Mouse (Mus musculus) heart, postnatal 0 days (tissue): ENCODE data around the gene Spns1. TPM values are rescaled to one million over a fixed set of nuclear protein-coding genes. Genes with fewer than 3 reads are reported as not detected.

Source experiments
- ATAC-seq: fragments of 200-750 bp; cut with Nextera tagmentation; 2 replicates; pipeline ENCODE4 v1.8.0; 2017; ENCODE audit warnings: low read depth, moderate number of reproducible peaks, moderate library complexity; ENCODE audit not compliant: insufficient read depth
- DNase-seq: peaks from one replicate; pipeline ENCODE4 v3.0.0-alpha.2; 2016; ENCODE audit warnings: low spot score
- H3K27ac ChIP-seq: fragments of 300-500 bp; sonication (generic); 2 replicates; pipeline ENCODE4 v1.5.1; 2014; ENCODE audit warnings: low read depth, mild to moderate bottlenecking
- H3K27me3 ChIP-seq: fragments of 300-500 bp; sonication (generic); 2 replicates; pipeline ENCODE4 v1.6.1; 2014; ENCODE audit warnings: low read length, mixed read lengths; ENCODE audit not compliant: control insufficient read depth, insufficient read depth
- H3K36me3 ChIP-seq: fragments of 300-500 bp; sonication (generic); replicated peaks from 2 replicates; pipeline ENCODE4 v1.6.1; 2014; ENCODE audit warnings: low read length, mixed read lengths; ENCODE audit not compliant: control insufficient read depth, insufficient read depth
- H3K4me1 ChIP-seq: fragments of 300-500 bp; sonication (generic); 2 replicates; pipeline ENCODE4 v1.6.1; 2014; ENCODE audit warnings: antibody characterized with exemption; ENCODE audit not compliant: control insufficient read depth, insufficient read depth
- H3K4me2 ChIP-seq: fragments of 300-500 bp; sonication (generic); 2 replicates; pipeline ENCODE4 v1.6.1; 2014; ENCODE audit warnings: low read depth, mild to moderate bottlenecking, low read length, moderate library complexity
- H3K4me3 ChIP-seq: fragments of 300-500 bp; sonication (generic); 2 replicates; pipeline ENCODE4 v1.5.1; 2014; ENCODE audit warnings: low read depth, low read length
- H3K9ac ChIP-seq: fragments of 300-500 bp; sonication (generic); replicated peaks from 2 replicates; pipeline ENCODE4 v1.6.1; 2014; ENCODE audit warnings: low read depth, low read length, mixed read lengths
- H3K9me3 ChIP-seq: fragments of 300-500 bp; sonication (generic); replicated peaks from 2 replicates; pipeline ENCODE4 v1.6.1; 2016; ENCODE audit warnings: low read length; ENCODE audit not compliant: control insufficient read depth
- CTCF ChIP-seq: IDR thresholded peaks from 2 replicates; pipeline ENCODE4 v1.5.1; 2016; ENCODE audit warnings: antibody characterized with exemption, control low read depth, low read depth
- EP300 ChIP-seq: IDR thresholded peaks from 2 replicates; pipeline ENCODE4 v1.6.1; 2016; ENCODE audit warnings: antibody characterized with exemption, low read depth
- WGBS: fragments of 180-500 bp; shearing (Covaris S2); extraction: QIAGEN DNeasy Blood & Tissue Kit; methylation state at CpG from one replicate; pipeline ENCODE4 v1.1.7; 2014; 5-methylcytosine and 5-hydroxymethylcytosine counted together
- polyA plus RNA-seq: library from polyadenylated mRNA; unstranded; fragments of >200 nt; fragmentation: Nextera tagmentation; extraction: Ambion mirVana; gene quantifications from 2 replicates; pipeline ENCODE4 v1.2.1, GENCODE M21; 2015
- total RNA-seq: library from RNA; depleted of rRNA; stranded (reverse); fragments of >200 nt; gene quantifications from 2 replicates; pipeline ENCODE4 v1.2.3, GENCODE M21; 2014; ENCODE audit warnings: low replicate concordance; rRNA removed

Gene Spns1
- total RNA-seq (47.0 and 87.1 TPM in 2 replicates), polyA plus RNA-seq (34.6 and 36.0 TPM in 2 replicates)

- Histone ChIP-seq H3K4me2 (peak within 1 kb of the TSS; percentile 96), H3K27ac (peak within 1 kb of the TSS; percentile 59), H3K9me3 (no peaks in the 10 kb centered on the region), H3K9ac (peak within 1 kb of the TSS; percentile 87), H3K36me3 (peaks cover 19% of the 10 kb centered on the region), H3K4me1 (0 out of 2 replicates have a peak, but pooled peaks cover 9% of the 10 kb centered on the region), H3K27me3 (no peaks in the 10 kb centered on the region), H3K4me3 (peak within 1 kb of the TSS; percentile 96)
- 2% methylated on average over 33 of the region's 33 CpGs for WGBS
- DNase-seq (peak; percentile 97), ATAC-seq (peak; percentile 98)
- TF ChIP-seq CTCF (peak; percentile 74), EP300 (no peak)
Observed at GRCm38 (mm10) chr7:126377278-126378158, at the start of gene Spns1. Gene Spns1 (minus strand): TSS chr7:126377450.

- TF ChIP-seq CTCF = no peak
- TF ChIP-seq EP300 = no peak
- no peak for ATAC-seq
- DNase-seq = no peak
- Histone ChIP-seq H3K9ac (no peak overlapping the region), H3K9me3 (0 out of 2 replicates have a peak, but pooled peaks cover 5% of the 10 kb centered on the region), H3K4me3 (no peak overlapping the region), H3K4me2 (no peak overlapping the region), H3K27me3 (no peaks in the 10 kb centered on the region), H3K27ac (no peak overlapping the region), H3K36me3 (no peaks in the 10 kb centered on the region), H3K4me1 (peaks cover 7% of the 10 kb centered on the region; the same call in 1 of the 2 replicates)
- 69% methylated on average over 6 of the region's 6 CpGs for WGBS
Observed at GRCm38 (mm10) chr7:126424161-126424560, 46.9 kb upstream of the Spns1 start.

- Histone ChIP-seq H3K9ac (no peak overlapping the region), H3K27me3 (no peaks in the 10 kb centered on the region), H3K36me3 (no peaks in the 10 kb centered on the region), H3K4me3 (no peak overlapping the region), H3K4me2 (no peak overlapping the region), H3K27ac (no peak overlapping the region), H3K9me3 (0 out of 2 replicates have a peak, but pooled peaks cover 5% of the 10 kb centered on the region), H3K4me1 (no peaks in the 10 kb centered on the region)
- 73% methylated on average over 5 of the region's 5 CpGs for WGBS
- no peak for TF ChIP-seq EP300
- DNase-seq = no peak
- ATAC-seq = no peak
Observed at GRCm38 (mm10) chr7:126421756-126422155, 44.5 kb upstream of the Spns1 start.

- TF ChIP-seq EP300 = no peak
- TF ChIP-seq CTCF = no peak
- no peak overlapping the region for H3K27ac ChIP-seq
- 42% methylated on average over 3 of the region's 3 CpGs for WGBS
- no peak for DNase-seq
- no peak overlapping the region for H3K4me2 ChIP-seq
- no peaks in the 10 kb centered on the region for H3K9me3 ChIP-seq
- no peaks in the 10 kb centered on the region for H3K27me3 ChIP-seq
- H3K4me1 ChIP-seq = no peaks in the 10 kb centered on the region
- no peaks in the 10 kb centered on the region for H3K36me3 ChIP-seq
- H3K4me3 ChIP-seq = no peak overlapping the region
- H3K9ac ChIP-seq = no peak overlapping the region
- no peak for ATAC-seq
Observed at GRCm38 (mm10) chr7:126418496-126418895, 41.2 kb upstream of the Spns1 start.

GRCm38 (mm10) chr7:126417606-126418005 is 40.4 kb upstream of the Spns1 start:
- WGBS = 86% methylated on average over 4 of the region's 4 CpGs
- Histone ChIP-seq H3K4me2 (no peak overlapping the region), H3K4me1 (no peaks in the 10 kb centered on the region), H3K9ac (no peak overlapping the region), H3K27me3 (no peaks in the 10 kb centered on the region), H3K9me3 (no peaks in the 10 kb centered on the region), H3K4me3 (no peak overlapping the region), H3K36me3 (no peaks in the 10 kb centered on the region), H3K27ac (no peak overlapping the region)
- no peak for TF ChIP-seq EP300
- TF ChIP-seq CTCF = no peak
- no peak for DNase-seq
- no peak for ATAC-seq
